Mouse (Mus musculus): ENCODE results near the gene Ugt1a9. TPM values are rescaled to one million over a fixed set of nuclear protein-coding genes. Genes with fewer than 3 reads are reported as not detected.
"Not testable (repeated sequence)": the region's sequence is repeated elsewhere in the genome, so short reads cannot be mapped to it uniquely, and the experiment has no call there.

The Ugt1a9 gene
- polyA plus RNA-seq, 1 experiment, result not detected

DNA sequence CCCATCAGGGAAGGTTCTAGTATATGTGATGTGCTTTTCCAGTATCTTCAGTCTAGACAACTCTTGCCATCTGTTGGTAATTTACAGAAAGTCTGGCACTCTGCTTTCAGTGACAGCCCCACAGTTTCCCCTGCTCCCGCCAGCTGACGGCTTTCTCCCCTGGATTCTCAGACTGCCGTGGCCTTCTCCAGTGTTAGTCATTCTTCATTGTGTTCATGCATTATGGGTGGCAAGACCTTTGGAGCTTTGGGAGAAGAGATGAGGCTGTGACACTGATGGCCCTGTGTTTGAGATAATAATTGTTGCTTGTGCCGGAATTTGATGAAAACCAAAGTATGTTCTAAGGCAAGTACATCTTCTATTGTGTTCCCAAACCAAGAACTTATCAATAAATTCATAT, 148.0 kb downstream of the Ugt1a9 start:
- no peak overlapping the region for H3K27ac ChIP-seq (ENCODE audit: insufficient read depth, low read length)
- H3K4me3 ChIP-seq (ENCODE audit: insufficient read depth, low read length), result no peak overlapping the region
- TF ChIP-seq POLR2A (IDR thresholded peaks at IDR 0.05; ENCODE audit: extremely low read depth, insufficient read depth, low read length) (no peak), CTCF (IDR thresholded peaks at IDR 0.05; ENCODE audit: extremely low read depth, insufficient read depth, low read length) (no peak)
- no peaks in the 10 kb centered on the region for H3K4me1 ChIP-seq (ENCODE audit: control insufficient read depth, insufficient read depth, low read length)

DNA sequence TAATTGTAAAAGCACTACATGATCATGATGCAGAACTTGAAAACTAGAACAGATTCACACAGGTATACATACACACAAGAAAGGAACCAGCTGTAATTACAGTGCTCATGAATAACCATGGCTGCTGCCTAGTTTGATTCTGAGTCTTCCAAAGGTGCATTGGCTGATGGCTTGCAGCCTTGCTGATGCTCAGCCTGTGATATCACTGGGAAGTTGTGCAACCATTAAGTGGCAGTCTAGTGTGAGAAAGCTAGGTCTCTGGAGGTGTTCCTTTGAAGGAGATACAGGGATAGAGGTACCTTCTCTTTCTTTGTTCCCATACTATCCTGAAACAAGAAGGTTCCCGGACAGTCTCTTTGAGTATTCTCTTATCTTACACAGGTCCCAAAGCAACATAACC, 148.5 kb downstream of the Ugt1a9 start:
- no peaks in the 10 kb centered on the region for H3K4me1 ChIP-seq (ENCODE audit: control insufficient read depth, insufficient read depth, low read length)
- no peak overlapping the region for H3K27ac ChIP-seq (ENCODE audit: insufficient read depth, low read length)
- TF ChIP-seq POLR2A (IDR thresholded peaks at IDR 0.05; ENCODE audit: extremely low read depth, insufficient read depth, low read length) (no peak), CTCF (IDR thresholded peaks at IDR 0.05; ENCODE audit: extremely low read depth, insufficient read depth, low read length) (no peak)
- H3K4me3 ChIP-seq (ENCODE audit: insufficient read depth, low read length), result no peak overlapping the region

DNA sequence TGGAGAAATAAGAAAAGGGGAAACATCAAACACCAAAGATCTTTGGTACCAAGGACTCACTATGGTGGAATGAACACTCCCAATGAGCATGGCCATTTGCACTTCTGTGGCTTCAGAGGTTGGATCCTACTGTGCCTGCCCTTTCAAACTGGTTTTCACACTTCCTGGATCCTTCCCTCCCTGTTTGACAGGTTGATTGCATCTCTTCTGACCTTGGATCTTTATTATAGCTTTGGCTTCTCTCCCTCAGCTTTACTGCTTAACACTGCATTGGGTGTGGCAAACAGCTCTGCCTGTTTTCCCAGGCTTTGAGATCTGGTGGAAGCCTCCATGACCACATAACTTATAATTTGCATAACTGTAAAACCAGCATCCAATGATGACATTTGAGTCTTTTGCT, 149.7 kb downstream of the Ugt1a9 start:
- no peak overlapping the region for H3K27ac ChIP-seq (ENCODE audit: insufficient read depth, low read length)
- no peak overlapping the region for H3K4me3 ChIP-seq (ENCODE audit: insufficient read depth, low read length)
- TF ChIP-seq POLR2A (IDR thresholded peaks at IDR 0.05; ENCODE audit: extremely low read depth, insufficient read depth, low read length) (no peak), CTCF (IDR thresholded peaks at IDR 0.05; ENCODE audit: extremely low read depth, insufficient read depth, low read length) (no peak)
- H3K4me1 ChIP-seq (ENCODE audit: control insufficient read depth, insufficient read depth, low read length), result no peaks in the 10 kb centered on the region

DNA sequence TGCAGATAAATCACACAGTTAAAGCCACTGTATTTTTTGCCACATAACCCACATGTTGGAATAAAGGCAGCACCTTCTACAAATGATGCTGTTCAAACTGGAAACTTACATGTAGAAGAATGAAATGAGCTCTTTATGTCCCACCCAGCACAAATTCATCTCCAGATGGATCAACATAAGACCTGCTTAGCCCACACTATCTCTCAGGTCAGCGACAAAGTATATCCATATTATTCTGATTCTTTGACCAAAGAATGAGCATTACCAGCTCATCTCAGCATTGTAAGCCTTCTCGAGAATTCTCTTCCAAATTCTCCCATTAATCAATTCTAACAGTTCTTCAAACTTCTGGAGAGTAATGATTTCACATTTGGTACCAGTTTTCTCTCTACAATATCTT, 151.6 kb downstream of the Ugt1a9 start:
- Histone ChIP-seq H3K27ac (ENCODE audit: insufficient read depth, low read length) (no peak overlapping the region), H3K4me3 (ENCODE audit: insufficient read depth, low read length) (no peak overlapping the region), H3K4me1 (ENCODE audit: control insufficient read depth, insufficient read depth, low read length) (no peaks in the 10 kb centered on the region)
- TF ChIP-seq CTCF (IDR thresholded peaks at IDR 0.05; ENCODE audit: extremely low read depth, insufficient read depth, low read length), result no peak
- no peak for TF ChIP-seq POLR2A (IDR thresholded peaks at IDR 0.05; ENCODE audit: extremely low read depth, insufficient read depth, low read length)

DNA sequence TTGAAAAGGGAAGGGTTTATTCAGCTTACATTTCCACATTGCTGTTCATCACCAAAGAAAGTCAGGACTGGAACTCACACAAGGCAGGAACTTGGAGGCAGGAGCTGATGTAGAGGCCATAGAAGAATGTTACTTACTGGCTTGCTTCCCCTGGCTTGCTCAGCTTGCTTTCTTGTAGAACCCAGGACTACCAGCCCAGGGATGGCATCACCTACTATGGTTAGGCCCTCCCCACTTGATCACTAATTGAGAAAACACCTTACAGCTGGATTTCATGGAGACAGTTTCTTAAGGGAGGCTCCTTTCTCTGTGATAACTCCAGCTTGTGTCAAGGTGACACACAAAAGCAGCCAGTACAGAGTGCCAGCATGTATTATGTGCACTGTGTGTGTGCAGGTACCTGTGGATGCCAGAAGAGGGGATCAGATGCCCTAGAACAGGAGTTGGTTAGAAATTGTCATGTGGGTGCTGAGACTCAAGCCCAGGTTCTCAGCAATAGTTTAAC, 152.5 kb downstream of the Ugt1a9 start:
- not testable (repeated sequence) for H3K27ac ChIP-seq (ENCODE audit: insufficient read depth, low read length); H3K4me3 ChIP-seq (ENCODE audit: insufficient read depth, low read length); H3K4me1 ChIP-seq (ENCODE audit: control insufficient read depth, insufficient read depth, low read length)

DNA sequence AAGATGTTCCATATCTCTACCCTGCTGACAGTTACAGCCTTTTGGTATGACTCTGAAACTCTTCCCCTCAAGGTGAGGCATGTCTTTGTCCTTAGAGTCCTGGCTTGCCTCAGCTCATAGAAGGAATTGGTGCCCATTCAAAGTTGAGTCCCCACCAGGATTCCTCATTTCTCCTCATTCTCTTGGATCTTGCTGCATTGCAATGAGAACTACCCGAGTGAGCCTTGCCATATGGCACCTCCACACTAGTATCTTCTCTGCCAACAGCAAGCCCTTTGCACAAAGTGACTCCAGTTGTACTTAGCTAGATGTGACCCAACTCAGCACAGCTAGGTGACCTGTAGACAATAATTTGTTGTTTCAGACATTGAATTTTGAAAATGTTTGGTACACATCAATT, 153.0 kb downstream of the Ugt1a9 start:
- no peak for TF ChIP-seq CTCF (IDR thresholded peaks at IDR 0.05; ENCODE audit: extremely low read depth, insufficient read depth, low read length)
- no peak for TF ChIP-seq POLR2A (IDR thresholded peaks at IDR 0.05; ENCODE audit: extremely low read depth, insufficient read depth, low read length)
- H3K27ac ChIP-seq (ENCODE audit: insufficient read depth, low read length), result no peak overlapping the region
- no peak overlapping the region for H3K4me3 ChIP-seq (ENCODE audit: insufficient read depth, low read length)
- no peaks in the 10 kb centered on the region for H3K4me1 ChIP-seq (ENCODE audit: control insufficient read depth, insufficient read depth, low read length)

DNA sequence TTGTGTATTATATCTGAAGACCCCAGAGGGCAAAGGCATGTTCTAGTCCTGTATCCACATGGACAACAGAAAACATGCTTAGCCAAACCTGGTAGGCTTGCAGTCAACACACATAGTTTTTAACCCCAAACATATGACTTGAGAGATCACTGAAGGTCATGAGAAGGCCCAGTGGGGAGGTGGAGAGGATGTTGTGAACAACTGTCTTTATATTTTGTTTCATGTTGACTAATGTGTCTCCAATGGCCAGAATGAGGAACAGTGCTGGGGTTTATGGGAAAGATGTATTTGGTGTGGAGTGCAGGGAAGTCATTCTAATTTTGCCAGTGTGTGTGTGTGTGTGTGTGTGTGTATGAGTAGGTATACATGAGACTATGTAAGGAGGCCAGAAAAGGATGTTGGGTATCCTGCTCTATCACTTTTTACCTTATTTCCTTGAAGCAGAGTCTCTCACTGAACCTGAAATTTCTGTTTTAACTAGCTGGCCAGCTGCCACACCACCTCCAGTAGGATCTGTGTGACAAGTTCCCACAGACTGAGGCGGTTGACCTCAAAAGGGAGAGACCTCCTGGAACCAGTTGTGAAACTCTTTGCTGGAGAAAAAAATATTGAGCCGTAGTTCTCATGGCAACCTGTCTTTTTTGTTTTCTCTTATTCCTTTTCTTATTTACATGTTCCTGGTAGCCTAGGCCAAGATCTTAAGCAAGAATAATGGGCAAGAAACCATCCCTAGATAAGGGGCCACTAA, 153.6 kb downstream of the Ugt1a9 start:
- no peak for TF ChIP-seq CTCF (IDR thresholded peaks at IDR 0.05; ENCODE audit: extremely low read depth, insufficient read depth, low read length)
- no peak overlapping the region for H3K4me3 ChIP-seq (ENCODE audit: insufficient read depth, low read length)

DNA sequence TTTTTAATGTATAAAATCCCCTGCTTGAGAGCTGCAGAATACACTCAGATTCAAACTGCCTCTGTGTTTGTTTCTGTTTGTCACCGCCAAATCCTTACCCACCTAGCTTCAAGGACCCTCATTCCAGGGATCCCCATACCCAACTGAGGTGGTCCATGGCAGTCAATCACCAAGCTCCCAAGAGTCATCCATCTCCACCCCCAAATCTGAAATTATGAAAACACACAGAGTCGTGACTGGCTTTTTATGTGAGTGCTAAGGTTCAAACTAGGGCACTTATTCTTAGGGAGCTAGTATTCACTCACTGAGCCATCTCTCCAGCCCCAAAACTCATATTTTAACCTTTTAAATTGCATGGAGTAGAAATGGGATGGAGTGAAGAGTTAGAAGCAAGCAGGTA, 154.7 kb downstream of the Ugt1a9 start:
- H3K4me1 ChIP-seq (ENCODE audit: control insufficient read depth, insufficient read depth, low read length); H3K27ac ChIP-seq (ENCODE audit: insufficient read depth, low read length); H3K4me3 ChIP-seq (ENCODE audit: insufficient read depth, low read length): not testable (repeated sequence)

More for the DNA sequence above, 153.6 kb downstream of the Ugt1a9 start:
- Histone ChIP-seq H3K4me1 (ENCODE audit: control insufficient read depth, insufficient read depth, low read length) (no peaks in the 10 kb centered on the region), H3K27ac (ENCODE audit: insufficient read depth, low read length) (no peak overlapping the region)

DNA sequence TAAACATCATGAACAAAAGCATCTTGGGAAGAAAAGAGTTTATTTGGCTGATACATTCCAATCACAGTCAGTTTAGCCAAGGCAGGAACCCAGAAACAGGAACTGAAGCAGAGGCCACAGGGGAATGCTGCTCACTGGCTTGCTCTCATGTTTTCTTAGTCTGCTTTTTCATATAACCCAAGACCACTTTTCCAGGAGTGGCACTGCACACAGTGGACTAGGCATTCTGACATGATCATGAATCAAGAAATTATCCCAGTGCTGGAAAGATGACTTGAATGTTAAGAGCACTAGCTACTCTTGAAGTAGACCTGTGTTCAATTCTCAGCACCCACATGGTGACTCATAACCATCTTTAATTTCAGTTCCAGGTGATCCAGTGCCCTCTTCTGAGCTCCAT, 155.1 kb downstream of the Ugt1a9 start:
- H3K27ac ChIP-seq (ENCODE audit: insufficient read depth, low read length), result no peak overlapping the region
- no peaks in the 10 kb centered on the region for H3K4me1 ChIP-seq (ENCODE audit: control insufficient read depth, insufficient read depth, low read length)
- TF ChIP-seq CTCF (IDR thresholded peaks at IDR 0.05; ENCODE audit: extremely low read depth, insufficient read depth, low read length), result no peak
- TF ChIP-seq POLR2A (IDR thresholded peaks at IDR 0.05; ENCODE audit: extremely low read depth, insufficient read depth, low read length), result no peak
- no peak overlapping the region for H3K4me3 ChIP-seq (ENCODE audit: insufficient read depth, low read length)

DNA sequence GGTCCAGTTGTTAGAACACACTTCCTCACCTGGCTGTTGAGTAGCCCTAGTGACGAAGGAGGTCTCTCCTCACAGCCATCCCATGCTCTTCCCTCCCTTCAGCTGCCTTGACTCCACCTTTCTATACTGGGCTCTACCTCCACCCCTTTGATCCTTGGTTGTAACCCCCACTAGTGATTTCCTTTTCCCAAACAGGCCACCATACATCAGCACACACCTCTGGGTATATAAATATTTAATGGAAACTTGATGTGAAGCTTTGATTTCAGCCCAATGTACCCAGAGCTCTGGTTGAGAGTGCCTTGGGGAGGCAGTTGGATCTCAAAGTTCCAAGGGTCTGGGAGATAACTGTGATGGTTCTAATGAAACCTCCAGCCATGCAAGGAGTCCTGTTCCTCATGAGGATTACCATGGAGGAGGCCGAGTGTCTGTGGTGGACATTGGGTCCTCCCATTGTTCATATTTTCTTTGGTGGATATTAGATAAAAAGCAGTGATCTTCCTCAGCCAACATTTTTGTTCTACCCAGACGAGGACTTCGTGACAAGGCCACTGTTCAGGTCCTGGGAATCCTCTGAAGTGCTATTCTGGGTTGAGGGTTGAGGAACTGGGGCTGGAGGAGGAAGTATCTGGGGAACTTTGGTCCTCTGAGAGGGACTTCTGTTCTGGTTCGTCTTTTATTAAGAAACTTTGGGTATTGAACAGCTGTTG, 156.2 kb downstream of the Ugt1a9 start, which contains the start of gene Mroh2a:
TSS of gene Mroh2a (plus strand) at position 317 of the 710 bp plus-strand sequence.
- Histone ChIP-seq H3K4me1 (ENCODE audit: control insufficient read depth, insufficient read depth, low read length) (no peaks in the 10 kb centered on the region), H3K4me3 (ENCODE audit: insufficient read depth, low read length) (no peak within 1 kb of the TSS), H3K27ac (ENCODE audit: insufficient read depth, low read length) (no peak within 1 kb of the TSS)
- no peak for TF ChIP-seq CTCF (IDR thresholded peaks at IDR 0.05; ENCODE audit: extremely low read depth, insufficient read depth, low read length)
- no peak for TF ChIP-seq POLR2A (IDR thresholded peaks at IDR 0.05; ENCODE audit: extremely low read depth, insufficient read depth, low read length)

Data from cortical plate, adult 2 months (tissue).